Mouse (Mus musculus) erythroblast, embryonic 14.5 days (primary cell): ENCODE measurements around the gene Ccm2.

ENCODE experiments used
- GATA1 ChIP-seq: IDR thresholded peaks from 2 replicates; pipeline ENCODE4 v1.6.1; 2012; ENCODE audit warnings: low read length, inconsistent platforms, mixed read lengths
- TAL1 ChIP-seq: IDR thresholded peaks from 3 replicates; pipeline ENCODE4 v1.6.1; 2012; ENCODE audit warnings: low read length, inconsistent platforms, mixed read lengths

DNA sequence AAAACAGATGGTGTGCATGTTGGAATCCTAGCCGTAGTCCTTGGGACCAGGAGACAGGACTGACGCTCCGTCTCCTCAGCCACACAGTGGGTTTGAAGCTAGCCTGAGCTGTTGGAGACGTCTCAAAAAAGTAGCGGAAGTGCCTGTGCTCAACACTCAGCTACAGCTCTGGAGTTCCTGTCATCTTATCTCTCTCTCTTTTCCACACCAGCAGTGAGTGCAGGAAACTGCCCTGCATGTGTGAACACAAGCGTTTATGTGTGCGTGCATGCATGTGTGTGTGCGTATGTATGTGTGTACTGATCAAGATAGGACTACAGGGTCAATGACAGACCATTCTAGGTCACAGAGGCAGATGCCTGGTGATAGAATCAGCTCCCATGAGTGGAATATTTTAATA is 21.3 kb downstream of the Ccm2 start:
- TF ChIP-seq GATA1 (no peak), TAL1 (no peak)
